Mouse (Mus musculus) intestine, embryonic 15.5 days (tissue): ENCODE results near the gene Slc3a1. TPM values are rescaled to one million over a fixed set of nuclear protein-coding genes. Genes with fewer than 3 reads are reported as not detected.

Experiments
- ATAC-seq: fragments of 200-750 bp; cut with Nextera tagmentation; 2 replicates; pipeline ENCODE4 v1.8.0; 2017; ENCODE audit warnings: moderate TSS enrichment, moderate library complexity
- H3K27ac ChIP-seq: fragments of 300-500 bp; sonication (generic); 2 replicates; pipeline ENCODE4 v1.5.1; 2015; ENCODE audit warnings: mild to moderate bottlenecking, inconsistent platforms
- H3K27me3 ChIP-seq: fragments of 300-500 bp; sonication (generic); replicated peaks from 2 replicates; pipeline ENCODE4 v1.6.1; 2015; ENCODE audit warnings: inconsistent platforms
- H3K36me3 ChIP-seq: fragments of 300-500 bp; sonication (generic); 2 replicates; pipeline ENCODE4 v1.6.1; 2015; ENCODE audit warnings: inconsistent platforms
- H3K4me1 ChIP-seq: fragments of 300-500 bp; sonication (generic); replicated peaks from 2 replicates; pipeline ENCODE4 v1.6.1; 2015; ENCODE audit warnings: inconsistent platforms
- H3K4me2 ChIP-seq: fragments of 300-500 bp; sonication (generic); replicated peaks from 2 replicates; pipeline ENCODE4 v1.6.1; 2015; ENCODE audit warnings: mild to moderate bottlenecking, inconsistent platforms
- H3K4me3 ChIP-seq: fragments of 300-500 bp; sonication (generic); replicated peaks from 2 replicates; pipeline ENCODE4 v1.5.1; 2015; ENCODE audit warnings: inconsistent platforms
- H3K9ac ChIP-seq: fragments of 300-500 bp; sonication (generic); 2 replicates; pipeline ENCODE4 v1.6.1; 2015; ENCODE audit warnings: inconsistent platforms
- H3K9me3 ChIP-seq: fragments of 300-500 bp; sonication (generic); 2 replicates; pipeline ENCODE4 v1.6.1; 2016; ENCODE audit warnings: inconsistent platforms
- WGBS: fragments of 180-500 bp; shearing (Covaris S2); methylation state at CpG from one replicate; pipeline ENCODE4 v1.1.7; 2015; 5-methylcytosine and 5-hydroxymethylcytosine counted together
- polyA plus RNA-seq: library from polyadenylated mRNA; unstranded; fragments of >200 nt; fragmentation: Nextera tagmentation; extraction: Ambion mirVana; gene quantifications from 2 replicates; pipeline ENCODE4 v1.2.1, GENCODE M21; 2015

The Slc3a1 gene
- polyA plus RNA-seq, 1 experiment from 2014 or later = 25.5 TPM

GRCm38 (mm10) chr17:85018794-85019193 is 9.4 kb upstream of the Slc3a1 start:
- ATAC-seq = peak; percentile 43; the same call in 1 of the 2 replicates
- H3K4me1 ChIP-seq = no peaks in the 10 kb centered on the region
- H3K9me3 ChIP-seq = no peaks in the 10 kb centered on the region
- H3K27me3 ChIP-seq = no peaks in the 10 kb centered on the region
- no peaks in the 10 kb centered on the region for H3K36me3 ChIP-seq
- H3K9ac ChIP-seq = no peak overlapping the region
- H3K27ac ChIP-seq = no peak overlapping the region
- H3K4me3 ChIP-seq = no peak overlapping the region
- H3K4me2 ChIP-seq = no peak overlapping the region
- WGBS = 75% methylated on average over 5 of the region's 5 CpGs

GRCm38 (mm10) chr17:85020343-85020742 is 7.8 kb upstream of the Slc3a1 start:
- no peaks in the 10 kb centered on the region for H3K4me1 ChIP-seq
- H3K4me3 ChIP-seq = no peak overlapping the region
- H3K36me3 ChIP-seq = no peaks in the 10 kb centered on the region
- H3K9me3 ChIP-seq = no peaks in the 10 kb centered on the region
- no peaks in the 10 kb centered on the region for H3K27me3 ChIP-seq
- ATAC-seq = no peak
- H3K9ac ChIP-seq = no peak overlapping the region
- no peak overlapping the region for H3K4me2 ChIP-seq
- no peak overlapping the region for H3K27ac ChIP-seq
- 88% methylated on average over 3 of the region's 3 CpGs for WGBS

- Histone ChIP-seq H3K4me2 (peak overlapping the region; percentile 14; the same call in 1 of the 2 replicates), H3K36me3 (no peaks in the 10 kb centered on the region), H3K27ac (no peak overlapping the region), H3K4me3 (no peak overlapping the region), H3K27me3 (no peaks in the 10 kb centered on the region), H3K4me1 (no peaks in the 10 kb centered on the region), H3K9me3 (no peaks in the 10 kb centered on the region), H3K9ac (no peak overlapping the region)
- 48% methylated on average over 22 of the region's 22 CpGs for WGBS
- peak; percentile 13 for ATAC-seq
Observed at GRCm38 (mm10) chr17:85023247-85024167, 4.7 kb upstream of the Slc3a1 start.

- ATAC-seq = no peak
- H3K4me2 ChIP-seq = no peak overlapping the region
- 76% methylated on average over 8 of the region's 8 CpGs for WGBS
Observed at GRCm38 (mm10) chr17:85024237-85024636, 3.9 kb upstream of the Slc3a1 start.

GRCm38 (mm10) chr17:85025151-85025550 is 3.0 kb upstream of the Slc3a1 start:
- 86% methylated on average over 6 of the region's 6 CpGs for WGBS
- ATAC-seq = no peak
- Histone ChIP-seq H3K9ac (no peak overlapping the region), H3K27ac (no peak overlapping the region), H3K36me3 (no peaks in the 10 kb centered on the region), H3K9me3 (no peaks in the 10 kb centered on the region), H3K4me2 (no peak overlapping the region), H3K27me3 (no peaks in the 10 kb centered on the region), H3K4me3 (no peak overlapping the region), H3K4me1 (no peaks in the 10 kb centered on the region)

More at GRCm38 (mm10) chr17:85024237-85024636, 3.9 kb upstream of the Slc3a1 start:
- Histone ChIP-seq H3K27ac (0 out of 2 replicates have a peak overlapping the region, but pooled peaks have one; percentile 22), H3K9me3 (no peaks in the 10 kb centered on the region), H3K4me1 (no peaks in the 10 kb centered on the region), H3K27me3 (no peaks in the 10 kb centered on the region), H3K9ac (no peak overlapping the region), H3K36me3 (no peaks in the 10 kb centered on the region), H3K4me3 (no peak overlapping the region)

- H3K27ac ChIP-seq = no peak overlapping the region
- H3K4me3 ChIP-seq = no peak overlapping the region
- WGBS = 85% methylated on average over 6 of the region's 6 CpGs
- no peaks in the 10 kb centered on the region for H3K4me1 ChIP-seq
- no peak overlapping the region for H3K4me2 ChIP-seq
- no peaks in the 10 kb centered on the region for H3K36me3 ChIP-seq
- H3K9me3 ChIP-seq = no peaks in the 10 kb centered on the region
- H3K27me3 ChIP-seq = no peaks in the 10 kb centered on the region
- ATAC-seq = no peak
- no peak overlapping the region for H3K9ac ChIP-seq
Observed at GRCm38 (mm10) chr17:85026436-85026835, 1.7 kb upstream of the Slc3a1 start.

- no peaks in the 10 kb centered on the region for H3K9me3 ChIP-seq
- peak; percentile 70 for ATAC-seq
- H3K9ac ChIP-seq = no peak overlapping the region
- H3K27me3 ChIP-seq = no peaks in the 10 kb centered on the region
- no peaks in the 10 kb centered on the region for H3K36me3 ChIP-seq
- H3K4me3 ChIP-seq = no peak overlapping the region
- H3K4me2 ChIP-seq = no peak overlapping the region
- 59% methylated on average over 3 of the region's 3 CpGs for WGBS
- H3K4me1 ChIP-seq = no peaks in the 10 kb centered on the region
- no peak overlapping the region for H3K27ac ChIP-seq
Observed at GRCm38 (mm10) chr17:85027247-85027646, 929 bp upstream of the Slc3a1 start.

- ATAC-seq = no peak
- 91% methylated on average over 10 of the region's 10 CpGs for WGBS
- Histone ChIP-seq H3K9me3 (no peaks in the 10 kb centered on the region), H3K27ac (peak overlapping the region; percentile 72), H3K36me3 (no peaks in the 10 kb centered on the region), H3K4me1 (no peaks in the 10 kb centered on the region), H3K4me2 (0 out of 2 replicates have a peak overlapping the region, but pooled peaks have one; percentile 1), H3K4me3 (peak overlapping the region; percentile 0; the same call in 1 of the 2 replicates), H3K27me3 (no peaks in the 10 kb centered on the region), H3K9ac (no peak overlapping the region)
Observed at GRCm38 (mm10) chr17:85028797-85029196, 621 bp downstream of the Slc3a1 start.

GRCm38 (mm10) chr17:85030651-85031050 is 2.5 kb downstream of the Slc3a1 start:
- H3K9ac ChIP-seq = no peak overlapping the region
- H3K27me3 ChIP-seq = no peaks in the 10 kb centered on the region
- H3K36me3 ChIP-seq = no peaks in the 10 kb centered on the region
- no peak overlapping the region for H3K27ac ChIP-seq
- WGBS = 72% methylated on average over 5 of the region's 5 CpGs
- H3K4me1 ChIP-seq = no peaks in the 10 kb centered on the region
- H3K4me2 ChIP-seq = no peak overlapping the region; the same call in 1 of the 2 replicates
- H3K9me3 ChIP-seq = no peaks in the 10 kb centered on the region
- no peak overlapping the region for H3K4me3 ChIP-seq
- no peak for ATAC-seq

- Histone ChIP-seq H3K36me3 (no peaks in the 10 kb centered on the region), H3K9me3 (no peaks in the 10 kb centered on the region), H3K4me1 (no peaks in the 10 kb centered on the region), H3K4me2 (no peak overlapping the region), H3K27ac (no peak overlapping the region), H3K27me3 (no peaks in the 10 kb centered on the region), H3K9ac (no peak overlapping the region), H3K4me3 (no peak overlapping the region)
- peak; percentile 80 for ATAC-seq
- WGBS = 69% methylated on average over 3 of the region's 3 CpGs
Observed at GRCm38 (mm10) chr17:85033087-85033486, 4.9 kb downstream of the Slc3a1 start.

GRCm38 (mm10) chr17:85034068-85034467 is 5.9 kb downstream of the Slc3a1 start:
- H3K9me3 ChIP-seq = no peaks in the 10 kb centered on the region
- no peak overlapping the region for H3K9ac ChIP-seq
- H3K4me2 ChIP-seq = no peak overlapping the region
- 54% methylated on average over 11 of the region's 11 CpGs for WGBS
- H3K4me3 ChIP-seq = no peak overlapping the region
- H3K36me3 ChIP-seq = no peaks in the 10 kb centered on the region
- no peaks in the 10 kb centered on the region for H3K4me1 ChIP-seq
- H3K27ac ChIP-seq = no peak overlapping the region
- ATAC-seq = no peak
- no peaks in the 10 kb centered on the region for H3K27me3 ChIP-seq

- Histone ChIP-seq H3K4me3 (no peak overlapping the region), H3K4me2 (no peak overlapping the region), H3K9me3 (no peaks in the 10 kb centered on the region), H3K4me1 (peaks cover 2% of the 10 kb centered on the region; the same call in 1 of the 2 replicates), H3K36me3 (no peaks in the 10 kb centered on the region), H3K27ac (no peak overlapping the region), H3K27me3 (no peaks in the 10 kb centered on the region), H3K9ac (no peak overlapping the region)
- WGBS = 54% methylated on average over 5 of the region's 5 CpGs
- ATAC-seq = no peak
Observed at GRCm38 (mm10) chr17:85037855-85038254, 9.7 kb downstream of the Slc3a1 start.
